ENCODE assay signal across 12 mouse cellular contexts in genomic region chr7:75853171-75853830, GRCm38 (mm10). TPM values are rescaled to one million over a fixed set of nuclear protein-coding genes. Genes with fewer than 3 reads are reported as not detected.
DNase-seq lines count a peak whose midpoint lies in the region; ATAC-seq and TF ChIP-seq lines count a peak whose summit lies in the region.
"Had no signal": no experiment of that assay in that cellular context is flagged by ENCODE, and none has a peak within 500 bp of the region (broad histone marks: within the 10 kb centered on the region; RNA-seq: fewer than 3 reads in every experiment).

No protein-coding gene starts in this region.

- H3K9ac ChIP-seq in forebrain, embryonic 14.5 days (ENCODE audit: low read length) = no peak overlapping the region; the same call in 1 of the 2 replicates
- peak overlapping the region; percentile 33; the same call in 1 of the 2 replicates for H3K9ac ChIP-seq in hindbrain, postnatal 0 days (replicated peaks; ENCODE audit: low read length)
- peak overlapping the region; percentile 38 for H3K9ac ChIP-seq in neural tube, embryonic 13.5 days
- H3K9ac ChIP-seq: limb, embryonic 15.5 days had no signal

- no peak for ATAC-seq in forebrain, embryonic 14.5 days
- ATAC-seq in hindbrain, postnatal 0 days = no peak
- ATAC-seq in neural tube, embryonic 13.5 days (ENCODE audit: low read depth) = no peak

- 55% methylated on average over 8 of the region's 8 CpGs for WGBS in forebrain, embryonic 14.5 days
- WGBS in hindbrain, postnatal 0 days = 49% methylated on average over 8 of the region's 8 CpGs
- 70% methylated on average over 8 of the region's 8 CpGs for WGBS in neural tube, embryonic 13.5 days
- 78% methylated on average over 8 of the region's 8 CpGs for WGBS in limb, embryonic 10.5 days

- TF ChIP-seq CTCF in layer of hippocampus, adult 2 months (conservative IDR thresholded peaks at IDR 0.05) = no peak
- no peak for TF ChIP-seq CTCF in hindbrain, postnatal 0 days (IDR thresholded peaks at IDR 0.05; ENCODE audit: low read depth)

- H3K4me3 ChIP-seq in layer of hippocampus, adult 2 months = no peak overlapping the region
- H3K4me3 ChIP-seq in forebrain, embryonic 14.5 days (ENCODE audit: low read depth, low read length) = no peak overlapping the region
- H3K4me3 ChIP-seq in hindbrain, postnatal 0 days (ENCODE audit: low read length) = no peak overlapping the region
- no peak overlapping the region for H3K4me3 ChIP-seq in neural tube, embryonic 13.5 days
- no peak overlapping the region for H3K4me3 ChIP-seq in limb, embryonic 10.5 days
- H3K4me3 ChIP-seq: erythroblast, embryonic 14.5 days; heart, embryonic 10.5 days; limb, embryonic 15.5 days had no signal

- no peaks in the 10 kb centered on the region for H3K27me3 ChIP-seq in forebrain, embryonic 14.5 days (replicated peaks; ENCODE audit: control insufficient read depth, insufficient read depth, low read length)
- no peaks in the 10 kb centered on the region for H3K27me3 ChIP-seq in hindbrain, postnatal 0 days (ENCODE audit: insufficient read depth, low read length)
- H3K27me3 ChIP-seq in neural tube, embryonic 13.5 days = no peaks in the 10 kb centered on the region
- H3K27me3 ChIP-seq in limb, embryonic 10.5 days (ENCODE audit: low read depth, poor library complexity, severe bottlenecking) = no peaks in the 10 kb centered on the region
- H3K27me3 ChIP-seq: limb, embryonic 15.5 days had no signal

- H3K27ac ChIP-seq in layer of hippocampus, adult 2 months = peak overlapping the region; percentile 56; the same call in 1 of the 2 replicates
- H3K27ac ChIP-seq in forebrain, embryonic 14.5 days (ENCODE audit: low read depth, low read length) = peak overlapping the region; percentile 59; the same call in 1 of the 2 replicates
- H3K27ac ChIP-seq in hindbrain, postnatal 0 days = peak overlapping the region; percentile 69; the same call in 1 of the 2 replicates
- H3K27ac ChIP-seq in neural tube, embryonic 13.5 days (replicated peaks) = peak overlapping the region; percentile 85
- no peak overlapping the region for H3K27ac ChIP-seq in limb, embryonic 10.5 days

- H3K4me1 ChIP-seq in forebrain, embryonic 14.5 days (ENCODE audit: control insufficient read depth, insufficient read depth, low read length) = peaks cover 52% of the 10 kb centered on the region
- H3K4me1 ChIP-seq in hindbrain, postnatal 0 days (ENCODE audit: insufficient read depth, low read length) = peaks cover 50% of the 10 kb centered on the region
- peaks cover 70% of the 10 kb centered on the region for H3K4me1 ChIP-seq in neural tube, embryonic 13.5 days (replicated peaks)
- H3K4me1 ChIP-seq in limb, embryonic 10.5 days = peaks cover 37% of the 10 kb centered on the region

- peak overlapping the region; percentile 10; the same call in 1 of the 2 replicates for H3K4me2 ChIP-seq in forebrain, embryonic 14.5 days (ENCODE audit: low read length)
- peak overlapping the region; percentile 5; the same call in 1 of the 2 replicates for H3K4me2 ChIP-seq in hindbrain, postnatal 0 days (ENCODE audit: low read depth, low read length)
- H3K4me2 ChIP-seq in neural tube, embryonic 13.5 days = peak overlapping the region; percentile 20; the same call in 1 of the 2 replicates
- H3K4me2 ChIP-seq: limb, embryonic 15.5 days had no signal

- H3K9me3 ChIP-seq in forebrain, embryonic 14.5 days (replicated peaks; ENCODE audit: control insufficient read depth, low read length) = no peaks in the 10 kb centered on the region
- H3K9me3 ChIP-seq in hindbrain, postnatal 0 days (ENCODE audit: low read length) = no peaks in the 10 kb centered on the region
- H3K9me3 ChIP-seq in neural tube, embryonic 13.5 days = no peaks in the 10 kb centered on the region
- H3K9me3 ChIP-seq in limb, embryonic 10.5 days (replicated peaks) = no peaks in the 10 kb centered on the region
- H3K9me3 ChIP-seq: heart, embryonic 10.5 days; limb, embryonic 15.5 days had no signal

- DNase-seq in layer of hippocampus, adult 2 months (ENCODE audit: low spot score in 2 of 2) = no peak
- DNase-seq in layer of hippocampus, postnatal 10 days (ENCODE audit: low spot score in 2 of 2) = no peak
- DNase-seq in forebrain, embryonic 14.5 days (ENCODE audit: low spot score) = no peak
- no peak for DNase-seq in hindbrain, postnatal 0 days (ENCODE audit: low spot score)
- DNase-seq in frontal cortex, adult 2 months (ENCODE audit: extremely low spot score in 1 of 2, low spot score in 1 of 2) = no peak
- no peak for DNase-seq in limb, embryonic 10.5 days (ENCODE audit: low spot score)
- DNase-seq: cerebellum, adult 9-10 months; thymus, postnatal 25 days had no signal

- H3K36me3 ChIP-seq in forebrain, embryonic 14.5 days (ENCODE audit: control insufficient read depth, insufficient read depth, low read length) = no peaks in the 10 kb centered on the region
- no peaks in the 10 kb centered on the region for H3K36me3 ChIP-seq in hindbrain, postnatal 0 days (ENCODE audit: insufficient read depth, low read length)
- H3K36me3 ChIP-seq in neural tube, embryonic 13.5 days = no peaks in the 10 kb centered on the region
- peaks cover 43% of the 10 kb centered on the region for H3K36me3 ChIP-seq in limb, embryonic 10.5 days

RNA-seq across cellular contexts. Expression of gene Klhl25, which starts 5.2 kb away (rescaled TPM):
- total RNA-seq in layer of hippocampus, adult 2 months (2021) = 1 to 10 TPM; 8.3 to 8.7 TPM
- total RNA-seq in layer of hippocampus, postnatal 10 days (2021) = 10 to 100 TPM; 15.6 to 18.9 TPM
- 36.9 and 40.9 TPM in 2 replicates for polyA plus RNA-seq in forebrain, embryonic 14.5 days (2014; fragmentation: Nextera tagmentation; extraction: Ambion mirVana)
- total RNA-seq in hindbrain, postnatal 0 days (2014; rRNA removed) = 41.9 and 47.8 TPM in 2 replicates
- polyA plus RNA-seq in hindbrain, postnatal 0 days (2015; fragmentation: Nextera tagmentation; extraction: Ambion mirVana) = 14.4 and 15.7 TPM in 2 replicates
- 28.5 and 29.0 TPM in 2 replicates for polyA plus RNA-seq in neural tube, embryonic 13.5 days (2015; fragmentation: Nextera tagmentation; extraction: Ambion mirVana)
- polyA plus RNA-seq in frontal cortex, adult 2 months (2012; rRNA removed) = 8.7 and 9.0 TPM in 2 replicates
- 23.5 and 26.5 TPM in 2 replicates for polyA plus RNA-seq in limb, embryonic 10.5 days (2016; fragmentation: Nextera tagmentation; extraction: Ambion mirVana)
